Mouse (Mus musculus) kidney, embryonic 14.5 days (tissue): ENCODE measurements around the gene Adgrg7. TPM values are rescaled to one million over a fixed set of nuclear protein-coding genes. Genes with fewer than 3 reads are reported as not detected.

Experiments
- ATAC-seq: fragments of 200-750 bp; cut with Nextera tagmentation; 2 replicates; pipeline ENCODE4 v1.8.0; 2017; ENCODE audit warnings: moderate number of reproducible peaks, mild to moderate bottlenecking, moderate TSS enrichment, moderate library complexity; ENCODE audit not compliant: low FRiP score, low TSS enrichment
- H3K27ac ChIP-seq: fragments of 300-500 bp; sonication (generic); 2 replicates; pipeline ENCODE4 v1.5.1; 2014; ENCODE audit warnings: low read depth, mild to moderate bottlenecking, low read length, moderate library complexity, mixed read lengths
- H3K27me3 ChIP-seq: fragments of 300-500 bp; sonication (generic); 2 replicates; pipeline ENCODE4 v1.6.1; 2014; ENCODE audit warnings: mild to moderate bottlenecking, low read length; ENCODE audit not compliant: control insufficient read depth, insufficient read depth
- H3K36me3 ChIP-seq: fragments of 300-500 bp; sonication (generic); 2 replicates; pipeline ENCODE4 v1.6.1; 2014; ENCODE audit warnings: low read length, mixed read lengths; ENCODE audit not compliant: control insufficient read depth, insufficient read depth
- H3K4me1 ChIP-seq: fragments of 300-500 bp; sonication (generic); 2 replicates; pipeline ENCODE4 v1.6.1; 2014; ENCODE audit warnings: low read length, mixed read lengths; ENCODE audit not compliant: control insufficient read depth, insufficient read depth
- H3K4me2 ChIP-seq: fragments of 300-500 bp; sonication (generic); replicated peaks from 2 replicates; pipeline ENCODE4 v1.6.1; 2014; ENCODE audit warnings: low read depth, mild to moderate bottlenecking, low read length
- H3K4me3 ChIP-seq: fragments of 300-500 bp; sonication (generic); 2 replicates; pipeline ENCODE4 v1.5.1; 2014; ENCODE audit warnings: mild to moderate bottlenecking, low read length
- H3K9ac ChIP-seq: fragments of 300-500 bp; sonication (generic); 2 replicates; pipeline ENCODE4 v1.6.1; 2014; ENCODE audit warnings: low read depth, mild to moderate bottlenecking, low read length, moderate library complexity
- H3K9me3 ChIP-seq: fragments of 300-500 bp; sonication (generic); 2 replicates; pipeline ENCODE4 v1.6.1; 2016; ENCODE audit warnings: low read length; ENCODE audit not compliant: control insufficient read depth
- WGBS: fragments of 180-500 bp; shearing (Covaris S2); extraction: QIAGEN DNeasy Blood & Tissue Kit; methylation state at CpG from one replicate; pipeline ENCODE4 v1.1.7; 2014; 5-methylcytosine and 5-hydroxymethylcytosine counted together
- polyA plus RNA-seq: library from polyadenylated mRNA; unstranded; fragments of >200 nt; fragmentation: Nextera tagmentation; extraction: Ambion mirVana; gene quantifications from 2 replicates; pipeline ENCODE4 v1.2.1, GENCODE M21; 2014

Gene Adgrg7
- polyA plus RNA-seq, 1 experiment from 2014 or later, result not detected

- H3K4me1 ChIP-seq, result peaks cover 9% of the 10 kb centered on the region; the same call in 1 of the 2 replicates
- WGBS, result under 1% methylated on average over 62 of the region's 62 CpGs
- peak within 1 kb of the TSS; percentile 86 for H3K4me3 ChIP-seq
- H3K27me3 ChIP-seq, result no peaks in the 10 kb centered on the region
- H3K36me3 ChIP-seq, result peaks cover 2% of the 10 kb centered on the region; the same call in 1 of the 2 replicates
- peak within 1 kb of the TSS; percentile 72 for H3K4me2 ChIP-seq
- H3K9ac ChIP-seq, result peak within 1 kb of the TSS; percentile 93
- peak within 1 kb of the TSS; percentile 97 for H3K27ac ChIP-seq
- H3K9me3 ChIP-seq, result no peaks in the 10 kb centered on the region
- peak; percentile 98 for ATAC-seq
Observed at GRCm38 (mm10) chr16:56717224-56718200, 78.1 kb downstream of the Adgrg7 start, which contains the start of gene Tfg. Gene Tfg (minus strand): TSS chr16:56717450.

- Histone ChIP-seq H3K4me2 (peak overlapping the region; percentile 72), H3K27ac (peak overlapping the region; percentile 97), H3K9ac (peak overlapping the region; percentile 93), H3K27me3 (no peaks in the 10 kb centered on the region), H3K9me3 (no peaks in the 10 kb centered on the region), H3K4me3 (peak overlapping the region; percentile 86), H3K36me3 (peaks cover 9% of the 10 kb centered on the region), H3K4me1 (peaks cover 9% of the 10 kb centered on the region; the same call in 1 of the 2 replicates)
- under 1% methylated on average over 31 of the region's 38 CpGs for WGBS
- ATAC-seq, result peak; percentile 82
Observed at GRCm38 (mm10) chr16:56716557-56717179, 79.0 kb downstream of the Adgrg7 start.

- Histone ChIP-seq H3K36me3 (peaks cover 19% of the 10 kb centered on the region), H3K27ac (no peak overlapping the region), H3K27me3 (no peaks in the 10 kb centered on the region), H3K9me3 (no peaks in the 10 kb centered on the region), H3K4me3 (peak overlapping the region; percentile 86; the same call in 1 of the 2 replicates), H3K4me1 (peaks cover 9% of the 10 kb centered on the region; the same call in 1 of the 2 replicates), H3K9ac (no peak overlapping the region; the same call in 1 of the 2 replicates), H3K4me2 (peak overlapping the region; percentile 72)
- ATAC-seq, result no peak
- 66% methylated on average over 3 of the region's 3 CpGs for WGBS
Observed at GRCm38 (mm10) chr16:56715608-56716007, 80.0 kb downstream of the Adgrg7 start.

- H3K4me2 ChIP-seq, result no peak overlapping the region
- H3K9ac ChIP-seq, result no peak overlapping the region
- no peaks in the 10 kb centered on the region for H3K9me3 ChIP-seq
- H3K27me3 ChIP-seq, result no peaks in the 10 kb centered on the region
- WGBS, result 93% methylated on average over 3 of the region's 3 CpGs
- peaks cover 54% of the 10 kb centered on the region for H3K36me3 ChIP-seq
- no peak overlapping the region for H3K27ac ChIP-seq
- H3K4me1 ChIP-seq, result no peaks in the 10 kb centered on the region
- ATAC-seq, result no peak
- H3K4me3 ChIP-seq, result no peak overlapping the region
Observed at GRCm38 (mm10) chr16:56710071-56710470, 85.6 kb downstream of the Adgrg7 start.

- H3K27me3 ChIP-seq, result no peaks in the 10 kb centered on the region
- peaks cover 63% of the 10 kb centered on the region for H3K36me3 ChIP-seq
- WGBS, result 85% methylated on average over 3 of the region's 3 CpGs
- no peak overlapping the region for H3K4me3 ChIP-seq
- no peak for ATAC-seq
- no peak overlapping the region for H3K27ac ChIP-seq
- H3K9ac ChIP-seq, result no peak overlapping the region
- H3K4me1 ChIP-seq, result no peaks in the 10 kb centered on the region
- no peak overlapping the region for H3K4me2 ChIP-seq
- H3K9me3 ChIP-seq, result no peaks in the 10 kb centered on the region
Observed at GRCm38 (mm10) chr16:56705731-56706130, 89.9 kb downstream of the Adgrg7 start.

GRCm38 (mm10) chr16:56700898-56701297, 94.8 kb downstream of the Adgrg7 start:
- Histone ChIP-seq H3K36me3 (peaks cover 57% of the 10 kb centered on the region), H3K27me3 (no peaks in the 10 kb centered on the region), H3K9me3 (no peaks in the 10 kb centered on the region), H3K27ac (no peak overlapping the region), H3K4me3 (no peak overlapping the region), H3K4me1 (no peaks in the 10 kb centered on the region), H3K4me2 (no peak overlapping the region), H3K9ac (no peak overlapping the region)
- ATAC-seq, result no peak
- WGBS, result 95% methylated on average over 3 of the region's 3 CpGs

GRCm38 (mm10) chr16:56696448-56696847, 99.2 kb downstream of the Adgrg7 start:
- Histone ChIP-seq H3K4me2 (no peak overlapping the region), H3K9me3 (no peaks in the 10 kb centered on the region), H3K27ac (no peak overlapping the region), H3K27me3 (no peaks in the 10 kb centered on the region), H3K4me3 (no peak overlapping the region), H3K9ac (no peak overlapping the region), H3K4me1 (no peaks in the 10 kb centered on the region), H3K36me3 (peaks cover 57% of the 10 kb centered on the region)
- 74% methylated on average over 2 of the region's 2 CpGs for WGBS
- ATAC-seq, result no peak

GRCm38 (mm10) chr16:56690715-56691114, 104.9 kb downstream of the Adgrg7 start:
- Histone ChIP-seq H3K4me1 (no peaks in the 10 kb centered on the region), H3K27me3 (no peaks in the 10 kb centered on the region), H3K9me3 (no peaks in the 10 kb centered on the region), H3K27ac (no peak overlapping the region), H3K36me3 (peaks cover 49% of the 10 kb centered on the region), H3K4me3 (no peak overlapping the region), H3K4me2 (no peak overlapping the region), H3K9ac (no peak overlapping the region)
- ATAC-seq, result no peak
- whole genome bisulfite sequencing, result 95% methylated on average over 7 of the region's 7 CpGs
